Mouse (Mus musculus) embryonic fibroblast, embryonic 13.5 days (primary cell): Measurements from ENCODE around the gene Cars2.

Experiments used
- CTCF ChIP-seq: IDR thresholded peaks from 2 replicates; pipeline ENCODE4 v1.5.1; 2011; ENCODE audit warnings: mild to moderate bottlenecking, control low read depth, low read length, moderate library complexity, borderline replicate concordance; ENCODE audit not compliant: insufficient read depth
- POLR2A ChIP-seq: IDR thresholded peaks from 2 replicates; pipeline ENCODE4 v1.6.1; 2011; ENCODE audit warnings: low read depth, mild to moderate bottlenecking, control low read depth, low read length, moderate library complexity

DNA sequence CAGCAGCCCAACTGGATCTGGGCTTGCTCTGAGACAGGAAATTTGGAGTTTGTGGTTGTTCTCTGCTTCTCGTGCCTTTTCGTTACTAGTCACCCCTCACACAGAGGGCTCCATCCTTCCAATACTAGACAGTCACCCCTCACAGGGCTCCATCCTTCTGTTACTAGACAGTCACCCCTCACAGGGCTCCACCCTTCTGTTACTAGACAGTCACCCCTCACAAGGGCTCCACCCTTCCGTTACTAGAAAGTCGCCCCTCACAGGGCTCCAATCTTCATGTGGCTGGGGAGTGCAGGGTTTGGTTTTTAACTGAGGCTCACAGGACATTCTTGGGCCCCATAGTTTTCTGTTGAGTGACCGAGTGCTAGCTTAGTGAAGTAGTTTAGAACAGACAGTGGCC is 37.3 kb downstream of the Cars2 start:
- TF ChIP-seq CTCF (no peak), POLR2A (no peak)
